Mouse (Mus musculus) liver, embryonic 14.5 days (tissue): ENCODE data around the gene Tns3. TPM values are rescaled to one million over a fixed set of nuclear protein-coding genes. Genes with fewer than 3 reads are reported as not detected.

Experiments
- ATAC-seq: fragments of 200-750 bp; cut with Nextera tagmentation; 2 replicates; pipeline ENCODE4 v1.8.0; 2017; ENCODE audit warnings: moderate number of reproducible peaks, mild to moderate bottlenecking, moderate library complexity; ENCODE audit not compliant: insufficient read depth
- DNase-seq, 3 experiments: peaks; one replicate each; pipeline ENCODE4 v3.0.0-alpha.2; 2012 to 2013; ENCODE audit warnings: low read depth in 3 of 3, low spot score in 3 of 3
- H3K27ac ChIP-seq: fragments of 300-500 bp; sonication (generic); 2 replicates; pipeline ENCODE4 v1.5.1; 2014; ENCODE audit warnings: moderate library complexity, mild to moderate bottlenecking, control low read depth, inconsistent platforms
- H3K27me3 ChIP-seq: fragments of 300-500 bp; sonication (generic); 2 replicates; pipeline ENCODE4 v1.6.1; 2014; ENCODE audit warnings: mild to moderate bottlenecking, low read length, moderate library complexity; ENCODE audit not compliant: control insufficient read depth, insufficient read depth
- H3K36me3 ChIP-seq: fragments of 300-500 bp; sonication (generic); replicated peaks from 2 replicates; pipeline ENCODE4 v1.6.1; 2014; ENCODE audit warnings: low read depth; ENCODE audit not compliant: control insufficient read depth, insufficient read depth
- H3K4me1 ChIP-seq, 2 experiments: fragments of 200-500 bp in 1 of 2; fragments of 300-500 bp in 1 of 2; sonication (generic) in 1 of 2; replicated peaks; 2 replicates each; pipeline ENCODE4 v1.6.1; 2012 to 2014; ENCODE audit warnings: antibody characterized with exemption in 1 of 2, inconsistent platforms in 1 of 2, low read length in 1 of 2; ENCODE audit not compliant: control insufficient read depth in 2 of 2, insufficient read depth in 2 of 2
- H3K4me2 ChIP-seq: fragments of 300-500 bp; sonication (generic); 2 replicates; pipeline ENCODE4 v1.6.1; 2014; ENCODE audit warnings: low read depth, mild to moderate bottlenecking, control low read depth, moderate library complexity
- H3K4me3 ChIP-seq, 2 experiments: fragments of 200-500 bp in 1 of 2; fragments of 300-500 bp in 1 of 2; sonication (generic) in 1 of 2; 2 replicates each; pipeline ENCODE4 v1.5.1; 2012 to 2014; ENCODE audit warnings: low read depth in 2 of 2, low read length in 2 of 2, mild to moderate bottlenecking in 2 of 2, control low read depth in 1 of 2, inconsistent platforms in 1 of 2, moderate library complexity in 1 of 2; ENCODE audit not compliant: insufficient read depth in 1 of 2
- H3K9ac ChIP-seq: fragments of 300-500 bp; sonication (generic); replicated peaks from 2 replicates; pipeline ENCODE4 v1.6.1; 2014; ENCODE audit warnings: mild to moderate bottlenecking, control low read depth, moderate library complexity
- H3K9me3 ChIP-seq: fragments of 300-500 bp; sonication (generic); 2 replicates; pipeline ENCODE4 v1.6.1; 2016; ENCODE audit warnings: low read length, mixed read lengths; ENCODE audit not compliant: control insufficient read depth
- CTCF ChIP-seq: IDR thresholded peaks from 2 replicates; pipeline ENCODE4 v1.5.1; 2016; ENCODE audit warnings: antibody characterized with exemption, low read depth, control low read depth
- EP300 ChIP-seq: IDR thresholded peaks from 2 replicates; pipeline ENCODE4 v1.6.1; 2016; ENCODE audit warnings: antibody characterized with exemption, low read depth
- WGBS: fragments of 180-500 bp; shearing (Covaris S2); extraction: QIAGEN DNeasy Blood & Tissue Kit; methylation state at CpG from one replicate; pipeline ENCODE4 v1.1.7; 2014; ENCODE audit not compliant: insufficient replicate concordance; 5-methylcytosine and 5-hydroxymethylcytosine counted together
- polyA plus RNA-seq, 2 experiments: library from polyadenylated mRNA; depleted of rRNA in 1 of 2; stranded (reverse) in 1 of 2; unstranded in 1 of 2; fragments of >200 nt; fragmentation: Nextera tagmentation in 1 of 2; extraction: Ambion mirVana in 1 of 2; gene quantifications; 2 replicates each; pipeline versions ENCODE4 v1.2.1 to v1.2.3; 2012 to 2014

The Tns3 gene
- polyA plus RNA-seq, 2 experiments: 2.0 to 3.0 TPM

DNA sequence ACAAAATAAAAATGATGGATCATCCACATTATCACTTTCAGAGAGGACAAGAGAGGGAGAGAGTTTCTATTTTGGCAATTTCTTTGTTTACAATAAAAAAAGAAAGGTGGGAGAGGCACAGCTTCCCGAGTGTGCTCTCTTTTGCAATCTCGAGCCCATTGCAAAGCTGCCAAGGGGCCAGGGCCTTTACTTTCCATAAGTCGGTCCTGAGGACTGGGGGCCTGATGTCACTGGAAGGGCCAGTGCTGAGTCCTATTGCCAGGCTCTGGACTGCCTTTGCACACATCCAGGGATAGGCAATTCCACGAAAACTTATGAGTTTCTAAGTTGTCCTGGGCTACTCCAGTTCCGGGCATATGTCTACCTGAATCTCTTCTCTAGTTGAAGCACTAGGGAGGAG lies 272.8 kb downstream of the Tns3 start:
- Histone ChIP-seq H3K4me2 (no peak overlapping the region), H3K36me3 (no peaks in the 10 kb centered on the region), H3K4me3 (no peak overlapping the region), H3K27me3 (no peaks in the 10 kb centered on the region), H3K9ac (no peak overlapping the region), H3K9me3 (no peaks in the 10 kb centered on the region), H3K27ac (no peak overlapping the region), H3K4me1 (no peaks in the 10 kb centered on the region)
- DNase-seq (no peak), ATAC-seq (no peak)
- TF ChIP-seq CTCF: no peak
- TF ChIP-seq EP300: no peak
- WGBS: 48% methylated on average over 5 of the region's 5 CpGs

- 51% methylated on average over 7 of the region's 7 CpGs for WGBS
- TF ChIP-seq CTCF (no peak), EP300 (no peak)
- H3K9ac ChIP-seq: no peak overlapping the region
- DNase-seq (no peak), ATAC-seq (no peak)
- H3K36me3 ChIP-seq: no peaks in the 10 kb centered on the region
- H3K4me2 ChIP-seq: no peak overlapping the region
- H3K9me3 ChIP-seq: no peaks in the 10 kb centered on the region
- H3K27ac ChIP-seq: no peak overlapping the region
- H3K27me3 ChIP-seq: no peaks in the 10 kb centered on the region
- no peaks in the 10 kb centered on the region for H3K4me1 ChIP-seq
- no peak overlapping the region for H3K4me3 ChIP-seq
Observed at GRCm38 (mm10) chr11:8385891-8386405, 278.4 kb downstream of the Tns3 start.
